Mouse (Mus musculus): ENCODE results near the gene D6Ertd527e.

GRCm38 (mm10) chr6:87085026-87085425 lies 19.5 kb upstream of the D6Ertd527e start:
- TF ChIP-seq POLR2A (IDR thresholded peaks at IDR 0.05; ENCODE audit: extremely low read depth, insufficient read depth, low read length) (no peak), CTCF (IDR thresholded peaks at IDR 0.05; ENCODE audit: low read depth, low read length) (no peak)
